Mouse (Mus musculus) liver (tissue): ENCODE results near the gene Lrrc49.

Source experiments
- DNase-seq: peaks from one replicate; pipeline ENCODE4 v3.0.0-alpha.2; 2020; ENCODE audit warnings: mixed read lengths

Gene Lrrc49

DNA sequence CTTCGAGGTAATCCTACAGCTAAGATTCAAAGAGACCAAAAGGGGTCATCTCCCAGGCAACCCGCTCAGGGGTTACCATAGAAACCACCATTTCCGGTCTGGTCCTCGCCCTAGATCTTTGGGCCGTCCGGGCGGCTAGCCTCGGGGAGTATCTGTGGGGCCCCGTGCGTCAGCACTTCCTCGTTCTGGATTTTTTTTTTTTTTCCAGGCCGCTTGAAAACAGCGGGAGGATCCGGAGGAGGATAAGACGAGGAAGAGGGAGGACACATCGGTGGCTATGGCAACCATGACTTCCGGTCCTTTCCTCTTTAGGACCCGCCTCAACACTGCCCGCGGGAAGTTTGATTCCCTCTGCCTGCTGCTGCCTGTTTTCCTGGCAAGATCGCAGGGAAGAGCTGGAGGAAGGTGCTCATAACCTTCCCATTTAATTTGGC lies at the start of gene Lrrc49:
Lrrc49 (minus strand) TSS at position 268 of the 434 bp plus-strand sequence.
- DNase-seq, result peak; percentile 72

GRCm38 (mm10) chr9:60734321-60734720 lies 46.4 kb upstream of the Lrrc49 start:
- no peak for DNase-seq

- DNase-seq, result no peak
Observed at GRCm38 (mm10) chr9:60724968-60725367, 37.0 kb upstream of the Lrrc49 start.

DNA sequence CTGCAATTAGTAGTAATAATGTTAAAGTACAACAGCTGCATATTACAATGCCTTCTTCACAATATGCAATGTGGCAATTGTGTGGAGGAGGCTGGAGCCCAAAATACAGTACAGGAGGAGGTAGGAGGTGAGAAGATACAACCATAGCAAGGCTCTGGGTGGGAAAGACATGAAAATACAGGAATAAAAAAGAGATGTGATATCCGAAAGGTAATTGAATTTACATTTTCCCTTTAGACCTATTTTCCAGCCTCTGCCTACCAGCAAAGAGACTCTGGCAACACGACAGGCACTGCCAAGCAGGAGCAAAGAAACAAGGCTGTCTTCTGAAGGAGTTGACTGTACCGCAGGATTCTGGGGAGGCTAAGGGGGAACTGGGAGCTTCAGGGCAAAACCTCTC lies 31.7 kb upstream of the Lrrc49 start:
- DNase-seq, result no peak

DNA sequence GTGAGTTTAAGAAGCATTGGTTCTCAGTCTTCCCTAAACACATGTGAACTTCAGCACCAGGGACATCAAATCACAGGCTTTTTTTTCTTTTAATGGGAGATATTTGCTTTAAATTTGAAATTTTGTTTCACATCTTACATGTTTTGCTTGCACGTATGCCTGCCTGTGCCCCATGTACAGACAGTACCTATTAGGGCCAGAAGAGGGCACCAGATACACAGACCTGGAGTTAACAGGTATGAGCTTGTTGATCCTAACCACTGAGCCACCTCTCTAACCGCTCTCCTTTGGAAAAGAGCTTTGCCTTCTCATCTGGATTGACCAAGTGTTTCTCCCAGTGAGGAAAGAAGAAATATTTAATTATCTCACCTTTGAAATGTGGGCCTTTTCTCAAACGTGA lies 30.3 kb upstream of the Lrrc49 start:
- DNase-seq, result peak; percentile 35

GRCm38 (mm10) chr9:60715828-60716227 lies 27.9 kb upstream of the Lrrc49 start:
- no peak for DNase-seq

DNA sequence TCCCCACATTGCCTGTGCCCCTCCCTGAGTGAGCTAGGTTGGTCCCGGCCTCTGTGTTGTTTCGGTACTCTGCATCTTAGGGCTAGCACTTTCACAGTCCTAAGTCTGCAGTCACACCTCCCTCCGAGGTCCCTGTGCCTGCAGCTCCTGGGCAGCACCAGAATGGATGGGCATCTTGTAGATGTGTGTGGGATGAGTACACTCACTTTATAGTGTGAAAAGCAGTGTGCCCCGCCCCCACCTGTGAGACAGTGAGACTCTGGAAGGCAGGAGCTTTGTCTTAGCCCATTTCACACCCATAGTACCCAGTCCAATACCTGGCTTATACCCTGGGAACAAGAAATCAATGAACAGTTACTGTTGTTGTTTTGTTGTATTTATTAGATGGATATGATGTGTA lies 27.3 kb upstream of the Lrrc49 start:
- DNase-seq, result no peak

GRCm38 (mm10) chr9:60714191-60714590 lies 26.2 kb upstream of the Lrrc49 start:
- no peak for DNase-seq

GRCm38 (mm10) chr9:60713616-60714015 lies 25.7 kb upstream of the Lrrc49 start:
- DNase-seq, result no peak

DNA sequence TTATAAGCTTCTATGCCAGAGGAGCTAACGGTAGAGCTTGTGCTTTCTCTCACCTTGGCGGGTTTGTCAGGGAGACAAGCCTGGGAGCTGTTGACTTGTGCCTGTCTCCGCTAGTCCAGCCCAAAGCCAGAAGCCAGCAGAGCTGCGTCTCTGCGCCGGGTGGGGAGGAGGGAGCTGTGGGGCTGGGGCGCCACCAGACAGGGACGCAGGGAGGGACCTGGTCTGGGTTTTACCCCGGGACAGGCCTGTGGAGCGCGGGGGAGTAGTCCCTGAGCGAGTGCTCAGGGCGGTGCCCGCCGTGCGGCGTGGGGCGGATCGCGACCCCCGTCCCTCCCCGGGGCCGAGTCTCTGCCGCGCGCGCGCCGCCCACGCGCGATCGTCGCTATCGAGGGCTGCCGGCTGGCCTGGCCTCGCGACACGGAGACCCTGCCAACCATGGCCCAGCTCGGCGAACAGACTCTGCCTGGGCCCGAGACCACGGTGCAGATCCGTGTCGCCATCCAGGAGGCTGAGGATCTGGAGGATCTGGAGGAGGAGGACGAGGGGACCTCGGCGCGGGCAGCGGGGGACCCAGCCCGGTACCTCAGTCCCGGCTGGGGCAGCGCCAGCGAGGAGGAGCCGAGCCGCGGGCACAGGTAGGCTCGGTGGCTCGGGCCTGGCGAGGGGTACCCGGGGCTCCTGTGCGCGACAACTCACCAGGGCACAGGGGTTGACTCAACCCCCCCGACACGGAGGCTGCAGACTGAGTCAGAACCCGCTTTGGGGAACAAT lies 25.0 kb upstream of the Lrrc49 start, which contains the start of gene Larp6:
Larp6 (plus strand) TSS at position 219 of the 771 bp plus-strand sequence.
- DNase-seq, result peak; percentile 10

- DNase-seq, result no peak
Observed at GRCm38 (mm10) chr9:60712011-60712410, 24.1 kb upstream of the Lrrc49 start.

GRCm38 (mm10) chr9:60709721-60710120 lies 21.8 kb upstream of the Lrrc49 start:
- DNase-seq, result no peak

GRCm38 (mm10) chr9:60708606-60709005 lies 20.6 kb upstream of the Lrrc49 start:
- DNase-seq, result no peak

GRCm38 (mm10) chr9:60707594-60707993 lies 19.6 kb upstream of the Lrrc49 start:
- DNase-seq, result no peak

- DNase-seq, result no peak
Observed at GRCm38 (mm10) chr9:60699581-60700231, 11.7 kb upstream of the Lrrc49 start.

DNA sequence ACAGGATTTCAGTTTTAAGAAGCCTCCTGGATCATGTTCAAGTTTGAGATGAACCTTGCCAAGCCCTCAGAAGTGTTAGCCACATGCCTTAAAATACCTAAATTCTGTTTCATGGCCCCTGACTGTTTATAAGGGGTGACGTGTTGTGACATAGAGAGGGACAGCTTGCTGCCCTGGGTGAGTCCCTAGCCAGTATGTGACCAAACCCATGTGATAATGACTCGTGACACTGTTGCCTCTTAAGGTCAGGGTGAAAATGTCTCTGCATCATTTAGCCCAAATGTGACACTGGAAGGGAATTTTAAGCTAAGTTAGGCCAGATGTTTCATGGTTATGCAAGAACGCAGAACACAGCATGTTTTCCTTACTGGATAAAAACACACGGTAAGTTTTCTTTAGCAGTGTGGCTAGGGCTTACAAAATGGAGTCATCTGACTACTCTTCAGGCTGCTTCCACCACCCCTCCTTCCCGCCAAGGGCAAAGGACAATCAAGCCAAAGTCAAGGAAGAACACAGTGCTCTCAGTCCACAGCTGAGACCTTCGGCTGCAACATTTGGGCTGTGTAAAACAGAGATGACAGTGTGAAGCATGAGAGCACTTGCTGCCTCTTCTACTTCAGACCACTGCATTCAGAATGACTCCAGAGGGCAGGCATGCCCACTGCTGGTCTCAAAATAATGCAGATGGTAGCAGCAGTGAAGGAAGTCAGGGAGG lies 8.5 kb upstream of the Lrrc49 start:
- no peak for DNase-seq

DNA sequence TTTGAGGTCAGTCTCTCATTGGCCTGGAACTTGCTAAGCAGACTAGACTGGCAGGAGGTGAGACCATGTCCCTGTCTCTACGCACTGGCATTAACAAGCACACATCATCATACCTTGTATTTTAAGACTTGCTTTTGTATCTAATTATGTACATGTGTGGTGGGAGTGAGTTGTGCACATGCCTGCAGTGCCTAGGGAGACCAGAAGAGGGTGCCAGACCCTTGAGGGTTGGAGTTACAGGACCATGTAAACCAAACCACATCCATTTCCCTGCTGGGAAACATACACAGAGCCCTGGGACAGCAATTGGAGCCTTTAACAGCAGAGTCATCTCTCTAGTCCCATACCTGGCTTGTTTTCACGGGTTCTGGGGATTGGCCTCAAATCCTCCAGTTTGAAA lies 6.0 kb upstream of the Lrrc49 start:
- DNase-seq, result no peak

DNA sequence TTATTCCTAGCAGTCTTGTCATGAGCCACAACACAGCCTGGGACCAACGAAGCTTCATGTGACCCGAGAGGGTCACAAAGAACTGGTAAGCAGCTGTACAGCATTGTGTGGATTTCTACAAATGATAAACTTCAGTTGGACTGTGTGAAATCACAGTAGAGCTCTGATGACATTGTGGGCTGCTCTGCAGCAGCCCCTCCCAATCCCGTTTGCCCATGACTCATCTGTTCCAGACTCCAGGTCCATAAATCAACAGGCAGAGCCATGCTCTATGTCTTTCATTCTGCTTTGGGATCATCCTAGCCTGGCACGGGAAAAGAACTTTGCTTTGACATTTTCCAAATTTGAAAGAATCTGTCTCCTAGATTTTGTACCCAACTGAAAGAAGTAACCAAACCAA lies 4.7 kb upstream of the Lrrc49 start:
- DNase-seq, result no peak

DNA sequence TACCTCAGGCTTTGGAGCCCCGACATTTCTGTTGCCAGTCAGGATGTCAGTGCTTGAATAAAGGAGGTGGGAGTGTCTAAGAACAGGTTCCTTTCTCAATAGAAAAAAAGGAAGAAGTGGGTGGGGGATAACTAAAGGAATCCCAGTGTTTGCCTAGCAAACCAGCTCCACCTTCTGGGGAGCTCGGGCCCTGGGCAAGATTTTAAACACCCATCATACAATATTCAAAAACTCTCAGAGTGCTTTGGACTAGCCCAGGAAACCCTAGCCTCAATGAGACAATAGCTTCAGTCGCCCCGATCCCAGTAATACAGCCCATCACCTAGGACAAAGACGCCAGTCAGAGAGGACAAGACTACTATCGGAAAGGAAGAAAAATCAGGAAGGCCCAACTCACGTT lies 543 bp downstream of the Lrrc49 start:
- peak; percentile 6 for DNase-seq

DNA sequence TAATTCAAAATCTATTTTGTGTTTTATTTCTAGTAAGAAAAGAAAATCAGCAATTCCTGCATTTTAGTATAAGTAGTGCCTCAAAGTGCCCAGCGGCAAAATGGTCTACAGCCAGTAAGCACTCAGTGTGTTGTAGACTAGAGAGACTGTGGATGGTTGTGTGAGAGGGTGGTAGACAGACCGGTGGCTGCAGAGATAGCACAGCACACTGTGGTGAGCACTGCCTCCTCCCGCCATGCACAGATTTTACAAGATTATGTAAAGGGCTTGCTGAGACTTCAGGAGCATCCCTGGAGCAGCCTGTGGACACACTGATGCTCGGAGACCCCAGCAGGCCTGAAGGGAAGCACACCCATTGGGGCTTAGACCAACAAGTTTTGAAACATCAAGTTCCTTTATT lies 5.2 kb downstream of the Lrrc49 start:
- no peak for DNase-seq

DNA sequence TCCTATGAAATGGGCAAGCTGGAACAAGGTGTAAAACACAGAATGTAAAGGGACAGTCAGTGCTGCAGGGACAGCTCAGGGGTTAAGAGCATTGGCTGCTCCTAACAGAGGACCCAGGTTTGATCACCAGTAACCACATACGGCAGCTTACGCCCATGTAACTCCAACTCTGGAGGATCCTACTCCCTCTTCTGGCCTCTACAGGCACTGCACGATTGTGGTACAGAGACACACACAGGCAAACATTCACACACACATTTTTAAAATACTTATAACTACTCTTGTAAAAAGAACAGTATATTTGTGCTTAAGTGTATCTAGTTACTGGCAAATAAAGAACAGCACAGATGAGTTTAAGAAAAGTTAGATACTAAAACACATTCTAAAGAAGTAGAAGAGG lies 7.0 kb downstream of the Lrrc49 start:
- no peak for DNase-seq

DNA sequence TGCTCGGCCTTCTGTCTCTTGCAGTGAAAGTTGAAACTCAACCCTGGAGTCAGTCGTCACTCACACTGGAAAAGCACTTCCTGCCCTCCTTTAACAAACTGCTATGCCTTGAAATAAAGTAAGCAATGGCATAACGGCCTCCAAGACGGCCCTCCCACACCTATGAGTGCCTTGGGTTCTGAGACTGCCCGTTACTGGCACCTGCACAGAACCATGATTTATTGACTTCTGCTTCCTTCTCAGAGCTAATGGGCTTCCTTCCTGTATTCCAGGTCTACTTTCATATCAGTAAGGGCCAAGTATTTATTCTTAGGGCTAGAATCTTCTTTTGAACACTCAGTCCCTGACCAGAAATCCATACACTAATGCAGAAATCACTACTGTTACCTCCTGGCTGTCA lies 9.0 kb downstream of the Lrrc49 start:
- DNase-seq, result no peak

GRCm38 (mm10) chr9:60676429-60676828 lies 11.5 kb downstream of the Lrrc49 start:
- DNase-seq, result no peak

DNA sequence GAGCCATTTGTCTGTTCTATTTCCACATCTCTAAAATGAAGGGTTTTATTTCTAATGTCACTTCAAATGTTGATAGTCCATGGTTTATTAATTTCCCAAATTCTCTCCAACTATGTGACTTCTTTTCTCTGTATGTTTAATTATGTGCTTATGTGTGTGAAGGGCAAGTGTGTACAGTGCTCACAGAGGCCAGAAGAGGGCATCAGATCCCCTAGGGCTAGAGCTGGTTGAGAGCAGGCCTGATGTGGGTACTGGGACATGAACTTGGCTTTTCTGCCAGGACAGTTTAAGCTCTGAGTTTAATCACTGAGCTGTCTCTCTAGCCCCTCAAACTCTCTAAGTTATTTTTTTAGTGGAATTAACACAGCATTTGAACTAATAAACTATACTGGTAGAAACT lies 13.2 kb downstream of the Lrrc49 start:
- no peak for DNase-seq
